Mouse (Mus musculus): ENCODE results near the gene H60b.
"Not testable (repeated sequence)": the region's sequence is repeated elsewhere in the genome, so short reads cannot be mapped to it uniquely, and the experiment has no call there.

The H60b gene

DNA sequence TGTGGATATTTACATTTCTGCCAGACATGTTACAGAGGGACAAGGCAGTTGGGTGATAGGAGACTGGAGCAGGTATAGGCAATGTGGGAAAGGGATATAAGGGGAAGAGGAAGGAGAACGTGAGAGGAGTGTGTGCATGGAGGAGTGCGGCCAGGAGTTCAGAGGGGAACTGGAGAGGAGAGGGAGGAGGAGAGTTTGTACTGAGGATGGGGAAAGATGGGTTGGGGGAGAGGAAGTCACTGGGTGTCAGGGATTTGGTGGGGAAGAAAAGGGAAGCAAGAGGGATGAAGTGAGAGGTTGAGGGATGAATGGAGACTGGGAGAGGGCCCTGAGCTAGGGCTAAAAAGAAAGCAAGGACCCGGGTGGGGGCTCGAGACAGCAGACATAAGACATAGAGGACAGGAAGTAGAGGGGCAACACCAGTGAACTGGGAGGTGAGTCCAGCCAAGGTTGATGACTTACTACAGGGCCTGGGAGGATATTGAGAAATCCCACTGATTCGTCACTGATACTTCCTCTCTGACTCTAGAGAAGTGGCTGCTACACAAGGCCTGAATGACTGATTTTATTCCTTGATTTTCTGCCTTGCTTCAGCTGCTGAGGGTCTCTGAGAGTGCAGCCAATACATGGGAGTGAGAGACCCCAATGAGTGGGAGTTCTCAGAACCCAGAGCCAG lies 7.1 kb downstream of the H60b start:
- DNase-seq (ENCODE audit: low read depth, low spot score) = not testable (repeated sequence)

DNA sequence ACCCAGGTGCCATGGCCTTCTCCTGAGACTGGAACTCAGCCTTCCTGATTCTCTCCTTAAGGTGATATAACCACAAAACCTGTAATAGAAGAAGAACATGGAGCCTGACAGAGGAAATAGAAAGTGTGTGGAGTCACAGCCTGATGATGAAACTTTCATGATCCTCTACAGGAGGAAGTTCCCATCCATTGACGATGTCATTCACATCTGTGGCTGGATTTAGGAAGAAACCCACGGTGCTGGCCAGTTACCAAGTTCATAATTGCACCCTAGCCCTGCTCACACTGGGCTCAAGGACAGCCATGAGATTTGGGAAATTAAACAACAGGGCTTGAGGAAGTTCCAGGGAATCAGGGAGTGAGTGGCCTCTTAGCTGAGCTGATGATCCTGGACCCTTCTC lies 7.6 kb downstream of the H60b start:
- not testable (repeated sequence) for DNase-seq (ENCODE audit: low read depth, low spot score)

DNA sequence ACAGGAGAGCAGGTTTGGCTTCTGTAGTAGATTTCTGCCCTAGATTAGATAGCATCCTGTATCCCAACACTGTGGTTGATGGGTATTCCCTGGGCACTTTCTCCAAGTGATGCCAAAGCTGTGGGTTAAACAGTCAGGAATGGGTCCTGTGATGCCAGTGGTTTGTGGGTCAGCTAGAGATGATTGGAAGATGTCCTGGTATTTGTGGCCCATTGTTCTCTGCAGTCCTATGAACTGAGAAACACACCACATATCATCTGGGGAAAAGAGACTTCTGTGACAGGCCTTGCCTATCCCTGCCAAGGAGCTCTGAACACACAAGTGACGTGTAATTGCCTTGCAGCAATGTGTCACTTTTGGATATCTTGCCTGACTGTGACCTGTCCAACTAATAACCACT lies 8.7 kb downstream of the H60b start:
- DNase-seq (ENCODE audit: low read depth, low spot score) = not testable (repeated sequence)

DNA sequence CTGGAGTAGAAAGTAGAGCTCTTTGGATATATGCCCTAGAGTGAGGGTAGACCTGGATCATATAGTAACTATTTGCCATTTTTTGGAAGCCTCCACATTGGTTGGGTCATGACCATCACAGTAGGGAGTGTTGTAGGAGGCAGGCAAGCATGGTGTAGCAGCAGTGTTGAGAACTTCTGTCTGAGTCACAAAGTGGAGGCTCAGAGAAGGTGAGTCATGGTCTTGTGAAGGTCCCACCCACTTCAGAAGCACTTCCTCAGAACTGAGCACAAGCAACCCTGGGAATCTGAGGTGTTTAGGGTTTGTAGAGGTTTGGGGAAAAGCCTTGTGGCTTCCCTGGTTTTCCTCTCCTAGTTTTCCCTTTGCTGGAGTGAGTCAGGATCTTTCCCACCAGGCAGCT lies 10.7 kb downstream of the H60b start:
- DNase-seq (ENCODE audit: low read depth, low spot score) = not testable (repeated sequence)

DNA sequence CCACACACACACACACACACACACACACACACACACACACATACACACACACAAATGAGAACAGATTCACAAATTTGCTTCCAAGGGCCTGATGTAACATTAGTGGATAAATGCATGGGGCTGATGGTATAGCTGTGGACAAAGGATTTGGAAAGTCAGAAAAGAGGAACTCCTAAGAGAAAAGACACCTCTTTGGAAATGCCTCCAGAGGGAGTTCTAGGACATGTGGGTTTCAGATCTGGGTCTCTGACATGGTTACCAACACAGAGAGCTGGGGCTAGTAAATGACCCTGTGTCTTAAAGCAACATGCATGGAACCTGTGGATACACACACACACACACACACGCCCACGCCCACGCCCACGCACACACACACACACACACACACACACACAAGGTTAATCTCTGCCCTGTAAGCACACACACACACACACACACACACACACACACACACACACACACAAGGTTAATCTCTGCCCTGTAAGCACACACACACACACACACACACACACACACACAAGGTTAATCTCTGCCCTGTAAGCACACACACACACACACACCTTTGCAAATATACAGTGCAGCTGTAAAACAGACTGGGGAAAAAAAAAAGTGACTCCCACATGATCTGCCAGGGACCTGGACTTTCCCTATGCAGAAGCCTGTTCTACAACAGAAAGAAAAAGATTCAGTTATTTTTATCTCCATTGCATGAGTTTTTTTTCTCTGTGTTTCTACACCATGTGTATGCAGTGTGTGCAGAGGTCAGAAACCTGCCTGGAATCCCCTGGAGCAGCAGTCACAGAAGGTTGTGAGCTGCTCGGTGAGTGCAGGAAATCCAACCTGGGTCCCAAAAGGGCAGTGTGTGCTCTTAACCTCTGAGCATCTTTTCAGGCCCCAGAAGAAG lies 14.3 kb downstream of the H60b start:
- DNase-seq (ENCODE audit: low read depth, low spot score) = not testable (repeated sequence)

DNA sequence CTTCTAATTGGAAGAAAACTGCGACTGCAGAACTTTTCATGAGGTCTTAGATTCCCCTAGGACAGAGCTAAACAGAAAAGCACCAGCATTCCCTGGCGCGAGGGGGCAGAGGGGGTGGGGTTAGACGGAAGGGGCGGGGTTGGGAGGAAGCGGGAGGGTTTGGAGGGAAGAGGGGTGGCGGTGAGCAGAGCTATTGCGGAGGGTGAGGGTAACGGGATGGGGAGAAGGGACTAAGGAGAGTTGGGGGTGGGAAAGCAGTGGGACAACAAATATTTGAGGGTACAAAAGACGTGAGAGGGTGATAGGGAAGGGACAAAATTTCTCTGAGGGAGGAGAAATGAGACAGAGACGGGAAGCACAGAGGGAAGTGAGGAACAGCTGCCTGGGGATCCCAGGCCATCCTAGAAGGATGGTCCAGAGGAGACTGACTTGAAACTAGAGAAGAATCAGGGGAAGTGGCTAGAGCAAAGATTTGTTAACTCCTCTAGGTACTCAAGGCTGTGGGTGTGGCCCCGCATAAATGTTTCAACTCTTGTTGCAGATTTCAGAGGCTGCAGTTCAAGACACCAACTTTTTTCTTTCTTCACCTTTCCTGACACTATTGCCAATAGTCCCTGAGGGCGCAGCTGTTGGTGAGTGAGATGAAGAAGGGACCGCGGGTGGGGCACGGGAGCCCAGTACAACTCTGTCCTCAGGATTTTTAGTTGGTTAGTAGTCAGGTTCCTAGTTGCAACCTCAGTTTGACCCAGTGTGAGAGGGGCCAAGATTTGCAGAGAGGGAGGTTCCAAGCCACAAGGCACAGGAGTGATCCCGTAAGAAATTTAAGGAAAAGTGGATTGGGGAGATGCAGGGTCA lies 15.2 kb downstream of the H60b start:
- not testable (repeated sequence) for DNase-seq (ENCODE audit: low read depth, low spot score)

DNA sequence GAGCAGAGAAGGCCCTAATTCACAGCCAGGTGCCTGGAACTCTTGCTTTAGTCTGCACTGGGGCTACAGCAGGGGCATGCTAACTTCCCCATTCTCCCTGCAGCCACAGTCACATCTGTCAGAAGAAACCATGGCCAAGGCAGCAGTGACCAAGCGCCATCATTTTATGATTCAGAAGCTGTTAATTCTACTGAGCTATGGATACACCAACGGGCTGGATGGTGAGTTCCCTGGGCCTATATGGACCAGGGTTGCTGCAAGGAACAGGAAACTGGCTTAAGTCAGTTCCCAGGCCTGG lies 15.8 kb downstream of the H60b start:
- not testable (repeated sequence) for DNase-seq (ENCODE audit: low read depth, low spot score)

DNA sequence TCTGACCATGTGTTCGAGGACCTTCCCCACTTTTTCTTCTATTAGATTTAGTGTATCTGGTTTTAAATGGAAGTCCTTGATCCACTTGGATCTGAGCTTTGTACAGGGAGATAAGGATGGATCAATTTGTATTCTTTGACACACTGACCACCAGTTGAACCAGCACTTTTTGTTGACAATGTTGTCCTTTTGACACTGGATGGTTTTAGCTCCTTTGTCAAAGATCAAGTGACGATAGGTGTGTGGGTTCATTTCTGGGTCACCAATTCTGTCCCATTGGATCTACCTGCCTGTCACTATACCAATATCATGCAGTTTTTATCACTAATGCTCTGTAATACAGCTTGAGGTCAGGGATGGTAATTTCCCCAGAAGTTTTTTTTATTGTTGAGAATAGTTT lies 18.1 kb downstream of the H60b start:
- not testable (repeated sequence) for DNase-seq (ENCODE audit: low read depth, low spot score)

DNA sequence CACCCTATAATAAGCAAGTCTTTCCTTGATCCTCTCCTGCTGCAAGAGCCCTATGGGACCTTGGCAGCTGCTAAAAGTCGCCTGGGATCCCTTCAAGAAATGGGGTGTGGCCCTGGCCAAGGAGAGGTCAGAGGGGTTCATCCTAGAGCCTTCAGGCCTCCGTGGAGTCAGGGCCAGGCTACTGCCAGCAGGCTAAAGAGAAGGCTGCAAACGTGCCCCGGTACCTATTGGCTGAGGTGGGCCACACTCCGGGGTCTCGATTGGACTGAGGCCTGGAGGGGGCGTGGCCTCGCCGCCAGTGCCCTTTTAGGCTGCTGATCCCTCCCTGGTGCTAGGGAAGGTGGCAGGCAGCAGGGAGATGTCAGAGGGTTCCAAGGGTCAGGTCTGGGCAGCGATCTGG lies 32.6 kb downstream of the H60b start:
- DNase-seq (ENCODE audit: low read depth, low spot score) = peak; percentile 15

DNA sequence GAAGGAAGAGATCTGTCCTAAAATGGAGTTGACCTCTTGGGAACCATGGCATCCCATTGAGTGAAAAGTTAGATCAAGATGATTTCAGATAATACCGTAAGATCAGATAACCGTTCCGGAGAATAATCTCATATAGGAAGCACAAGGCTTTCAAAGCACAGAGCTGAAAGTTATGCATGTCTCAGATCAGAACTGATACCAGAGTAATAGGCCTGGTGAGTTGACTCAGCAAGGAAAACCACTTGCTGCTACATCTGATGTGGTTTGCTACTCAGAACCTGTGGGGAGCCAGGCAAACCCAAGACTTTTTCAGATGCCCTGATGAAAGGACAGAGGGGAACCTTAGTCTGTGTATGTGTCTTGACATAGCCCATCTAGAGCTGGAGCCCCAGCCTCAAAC lies 43.0 kb downstream of the H60b start:
- DNase-seq (ENCODE audit: low read depth, low spot score) = not testable (repeated sequence)

DNA sequence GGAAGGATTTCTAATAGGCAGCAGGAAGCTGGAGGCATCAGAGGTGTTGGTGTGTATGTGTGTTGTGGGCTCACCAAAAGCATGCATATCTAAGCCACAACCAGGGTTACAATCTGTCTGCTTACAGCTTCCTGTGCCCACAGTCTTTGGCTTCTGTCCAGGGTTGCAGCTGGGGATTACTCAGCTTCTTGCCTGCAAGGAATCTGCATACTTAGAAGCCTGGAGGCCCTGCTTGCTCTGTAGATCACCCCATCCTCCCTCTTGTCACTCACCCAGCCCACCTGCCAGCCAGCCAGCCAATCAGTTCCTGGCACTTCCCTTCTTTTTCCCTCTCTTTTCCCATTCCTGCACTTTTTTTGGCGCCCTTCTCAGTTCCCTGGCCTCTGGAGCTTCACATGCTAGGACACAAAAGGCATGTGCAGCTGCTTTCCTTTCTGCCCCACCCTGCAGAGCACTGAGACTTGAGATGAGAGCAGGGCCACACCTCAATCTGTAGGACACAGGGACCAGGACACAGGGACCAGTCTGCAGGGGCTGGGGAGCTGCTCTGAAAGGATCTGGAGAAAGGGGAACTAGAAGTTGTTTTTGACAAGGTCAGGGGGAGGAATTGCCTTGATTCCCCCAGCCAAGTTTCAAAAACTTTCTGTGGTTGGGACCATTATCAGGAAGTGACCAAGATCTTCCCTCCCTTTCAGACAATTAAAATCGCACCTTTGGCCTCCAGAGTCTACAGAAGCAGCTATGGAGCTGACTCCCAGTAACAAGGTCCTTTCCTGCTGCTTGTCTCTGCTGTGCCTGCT lies 44.6 kb downstream of the H60b start:
- DNase-seq (ENCODE audit: low read depth, low spot score) = not testable (repeated sequence)

DNA sequence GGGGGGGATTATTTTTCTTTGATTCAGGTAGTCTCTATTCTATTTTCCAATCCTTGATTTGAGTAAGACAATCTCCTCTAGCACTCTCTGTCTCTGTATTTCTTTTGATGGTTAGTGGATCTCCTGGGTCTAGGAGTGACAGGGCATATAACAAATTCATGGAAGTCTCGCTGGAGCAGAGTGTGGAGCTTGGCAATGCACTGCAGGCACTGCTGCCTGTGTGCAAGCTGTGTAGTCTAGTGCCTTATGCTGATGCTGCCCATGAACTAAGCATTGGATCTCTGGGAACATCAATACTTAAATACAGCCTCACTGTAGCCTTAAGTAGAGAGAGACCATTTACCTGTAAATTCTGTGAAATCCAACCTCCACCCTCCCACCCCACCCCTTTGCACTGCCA lies 48.1 kb downstream of the H60b start:
- DNase-seq (ENCODE audit: low read depth, low spot score) = not testable (repeated sequence)

DNA sequence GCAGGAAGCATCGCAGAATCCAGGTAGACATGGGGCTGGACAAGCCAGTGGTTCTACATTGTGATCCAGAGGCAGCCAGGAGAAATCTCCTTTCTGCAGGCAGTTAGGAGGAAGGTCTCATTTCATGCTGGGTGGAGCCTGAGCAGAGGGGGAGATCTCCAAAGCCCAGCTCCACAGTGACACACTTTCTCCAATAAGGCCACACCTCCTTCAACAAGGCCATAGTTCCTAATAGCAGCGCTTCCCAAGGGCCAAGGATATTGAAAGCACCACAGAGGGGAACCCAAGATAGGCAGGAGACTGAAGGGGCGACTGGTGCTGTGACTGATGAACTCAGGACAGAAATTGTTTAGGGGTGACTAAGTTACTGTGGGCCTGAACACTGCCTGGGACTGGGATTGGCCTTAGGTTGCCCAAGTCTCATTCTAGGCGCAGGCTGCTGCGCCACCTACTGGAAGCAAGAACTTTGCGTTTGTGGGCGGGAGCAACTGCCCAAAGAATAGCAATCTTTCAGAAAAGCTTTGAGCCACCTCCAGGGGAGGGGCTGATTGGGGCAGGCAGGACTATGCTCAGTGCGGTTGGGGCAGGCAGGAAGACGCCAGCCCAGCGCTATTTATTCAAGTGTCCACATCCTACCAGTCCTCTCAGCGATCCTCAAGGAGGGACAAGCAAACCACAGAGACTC lies 53.8 kb downstream of the H60b start:
- peak; percentile 91 for DNase-seq (ENCODE audit: low read depth, low spot score)

DNA sequence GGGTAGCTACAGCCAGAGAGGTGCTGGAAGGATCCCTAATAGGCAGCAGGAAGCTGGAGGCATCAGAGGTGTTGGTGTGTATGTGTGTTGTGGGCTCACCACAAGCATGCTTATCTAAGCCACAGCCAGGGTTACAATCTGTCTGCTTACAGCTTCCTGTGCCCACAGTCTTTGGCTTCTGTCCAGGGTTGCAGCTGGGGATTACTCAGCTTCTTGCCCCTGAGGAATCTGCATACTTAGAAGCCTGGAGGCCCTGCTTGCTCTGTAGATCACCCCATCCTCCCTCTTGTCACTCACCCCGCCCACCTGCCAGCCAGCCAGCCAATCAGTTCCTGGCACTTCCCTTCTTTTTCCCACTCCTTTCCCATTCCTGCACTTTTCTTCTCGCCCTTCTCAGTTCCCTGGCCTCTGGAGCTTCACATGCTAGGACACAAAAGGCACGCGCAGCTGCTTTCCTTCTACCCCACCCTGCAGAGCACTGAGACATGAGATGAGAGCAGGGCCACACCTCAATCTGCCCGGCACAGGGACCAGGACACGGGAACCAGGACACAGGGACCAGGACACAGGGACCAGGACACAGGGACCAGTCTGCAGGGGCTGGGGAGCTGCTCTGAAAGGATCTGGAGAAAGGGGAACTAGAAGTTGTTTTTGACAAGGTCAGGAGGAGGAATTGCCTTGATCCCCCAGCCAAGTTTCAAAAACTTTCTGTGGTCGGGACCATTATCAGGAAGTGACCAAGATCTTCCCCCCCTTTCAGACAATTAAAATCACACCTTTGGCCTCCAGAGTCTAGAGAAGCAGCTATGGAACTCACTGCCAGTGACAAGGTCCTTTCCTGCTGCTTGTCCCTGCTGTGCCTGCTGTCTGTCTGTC lies 65.3 kb downstream of the H60b start:
- DNase-seq (ENCODE audit: low read depth, low spot score) = not testable (repeated sequence)

DNA sequence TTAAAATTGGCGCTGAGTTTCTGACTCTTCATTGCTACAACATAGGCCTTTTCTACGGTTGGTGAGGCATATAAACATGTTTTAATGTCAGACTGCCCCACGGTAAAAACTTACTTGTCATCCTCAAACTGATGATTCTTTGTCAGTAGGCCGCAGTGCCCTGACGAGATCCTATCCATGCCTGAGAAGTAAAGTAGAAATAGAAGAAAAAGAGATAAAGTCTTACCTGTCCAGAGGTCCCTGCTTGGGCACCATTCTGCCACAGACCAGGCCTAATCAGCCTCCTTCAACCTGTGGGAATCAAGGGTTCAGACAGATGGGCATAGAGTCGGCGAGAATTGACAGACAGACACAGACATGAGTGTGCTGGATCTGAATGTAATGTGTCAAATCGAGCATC lies 106.7 kb downstream of the H60b start:
- no peak for DNase-seq (ENCODE audit: low read depth, low spot score)

DNA sequence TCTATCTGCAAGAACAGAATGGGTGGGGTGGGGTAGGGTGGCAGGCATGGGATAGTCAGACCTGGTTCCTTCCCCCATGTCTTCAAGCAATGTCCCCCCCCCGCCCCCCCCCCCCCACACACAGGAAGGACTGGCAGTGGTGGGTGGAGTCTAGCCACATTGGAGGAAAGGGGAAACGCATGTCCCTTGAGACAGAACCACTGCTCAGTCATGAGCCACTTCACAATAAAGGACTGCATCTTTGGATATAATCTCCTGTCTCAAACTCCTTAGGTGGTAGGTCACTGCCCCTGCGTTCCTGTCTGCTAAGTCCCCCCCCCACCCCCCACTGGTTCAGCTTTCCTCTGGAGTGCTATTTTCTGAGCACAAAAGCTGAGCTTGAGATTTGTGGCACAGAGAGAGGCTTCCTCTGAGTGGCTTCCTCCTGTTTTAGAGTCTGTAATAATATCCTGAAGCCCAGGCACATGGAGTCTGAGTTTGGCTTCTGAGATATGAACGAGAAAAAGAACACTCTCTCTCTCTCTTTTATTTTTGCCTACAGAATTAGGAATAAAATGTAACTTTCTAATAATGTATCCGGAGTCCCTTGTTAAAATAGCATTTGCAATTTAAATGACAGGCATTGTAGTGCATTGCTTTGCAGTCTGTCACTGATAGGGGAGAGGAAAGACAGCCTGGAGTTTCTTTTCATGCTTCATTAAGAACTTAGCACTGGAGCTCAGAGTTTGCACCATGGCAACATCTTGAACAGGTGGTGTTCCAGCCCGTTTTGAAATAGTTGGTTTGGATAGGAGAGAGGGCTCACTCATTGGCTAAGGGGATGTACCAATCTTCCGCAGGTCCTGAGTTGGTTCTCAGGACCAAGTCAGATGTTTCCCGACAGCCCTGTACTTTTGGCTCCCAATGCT lies 112.7 kb downstream of the H60b start:
- not testable (repeated sequence) for DNase-seq (ENCODE audit: low read depth, low spot score)

DNA sequence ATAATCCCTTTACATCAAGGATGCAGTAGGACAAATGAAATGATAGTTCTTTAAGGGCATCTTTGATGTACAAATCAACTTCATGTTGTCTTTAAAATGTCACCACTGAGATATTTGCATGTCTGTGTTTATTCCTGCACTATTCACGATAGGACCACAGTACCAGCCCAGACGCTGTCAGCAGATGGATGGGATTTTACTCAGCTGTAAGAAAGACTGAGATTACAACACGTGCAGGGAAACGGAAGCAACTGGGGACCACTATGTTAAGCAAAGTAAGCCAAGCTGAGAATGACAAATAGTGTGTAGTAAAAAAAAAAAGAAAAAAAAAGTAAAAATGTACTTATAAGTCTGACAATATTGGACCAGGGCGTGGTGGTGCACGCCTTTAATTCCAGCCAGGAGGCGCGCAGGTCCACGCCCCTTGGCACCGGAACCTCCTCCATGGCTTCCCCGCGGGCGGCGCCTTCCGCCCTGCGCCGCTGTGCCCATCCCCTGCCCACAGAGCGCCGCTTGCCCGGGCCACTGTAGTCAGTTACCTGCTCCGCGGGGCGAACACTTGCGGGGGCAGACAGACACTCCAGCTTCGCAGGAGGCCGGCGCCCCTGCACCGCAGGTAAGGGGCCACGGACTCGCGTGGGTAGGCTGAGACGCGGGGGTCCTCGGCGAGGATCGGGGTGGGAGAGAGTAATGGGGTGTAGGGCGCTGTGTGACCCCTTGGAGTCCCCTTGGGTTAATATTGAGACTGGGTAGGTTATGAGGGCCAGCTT lies 114.7 kb downstream of the H60b start:
- DNase-seq (ENCODE audit: low read depth, low spot score) = not testable (repeated sequence)

All from R1 (cell line).